Mouse (Mus musculus) forebrain, embryonic 15.5 days (tissue): ENCODE data around the gene Ndc1. TPM values are rescaled to one million over a fixed set of nuclear protein-coding genes. Genes with fewer than 3 reads are reported as not detected.
"Not testable (repeated sequence)": the region's sequence is repeated elsewhere in the genome, so short reads cannot be mapped to it uniquely, and the experiment has no call there.

ENCODE experiments used
- ATAC-seq: fragments of 200-750 bp; cut with Nextera tagmentation; replicated peaks from 2 replicates; pipeline ENCODE4 v1.8.0; 2017; ENCODE audit warnings: mild to moderate bottlenecking, moderate TSS enrichment, moderate library complexity
- H3K27ac ChIP-seq: fragments of 300-500 bp; sonication (generic); replicated peaks from 2 replicates; pipeline ENCODE4 v1.5.1; 2015; ENCODE audit warnings: mild to moderate bottlenecking, inconsistent platforms
- H3K27me3 ChIP-seq: fragments of 300-500 bp; sonication (generic); 2 replicates; pipeline ENCODE4 v1.6.1; 2015; ENCODE audit warnings: inconsistent platforms
- H3K36me3 ChIP-seq: fragments of 300-500 bp; sonication (generic); 2 replicates; pipeline ENCODE4 v1.6.1; 2015; ENCODE audit warnings: mild to moderate bottlenecking, inconsistent platforms
- H3K4me1 ChIP-seq: fragments of 300-500 bp; sonication (generic); 2 replicates; pipeline ENCODE4 v1.6.1; 2015; ENCODE audit warnings: inconsistent platforms
- H3K4me2 ChIP-seq: fragments of 300-500 bp; sonication (generic); replicated peaks from 2 replicates; pipeline ENCODE4 v1.6.1; 2015; ENCODE audit warnings: mild to moderate bottlenecking, inconsistent platforms
- H3K4me3 ChIP-seq: fragments of 300-500 bp; sonication (generic); 2 replicates; pipeline ENCODE4 v1.5.1; 2015; ENCODE audit warnings: mild to moderate bottlenecking, inconsistent platforms
- H3K9ac ChIP-seq: fragments of 300-500 bp; sonication (generic); replicated peaks from 2 replicates; pipeline ENCODE4 v1.6.1; 2015; ENCODE audit warnings: mild to moderate bottlenecking, inconsistent platforms
- H3K9me3 ChIP-seq: fragments of 300-500 bp; sonication (generic); 2 replicates; pipeline ENCODE4 v1.6.1; 2016; ENCODE audit warnings: inconsistent platforms
- WGBS: fragments of 180-500 bp; shearing (Covaris S2); methylation state at CpG from one replicate; pipeline ENCODE4 v1.1.7; 2015; ENCODE audit warnings: mixed read lengths; 5-methylcytosine and 5-hydroxymethylcytosine counted together
- polyA plus RNA-seq: library from polyadenylated mRNA; unstranded; fragments of >200 nt; fragmentation: Nextera tagmentation; extraction: Ambion mirVana; gene quantifications from 2 replicates; pipeline ENCODE4 v1.2.1, GENCODE M21; 2015

Ndc1 gene
- polyA plus RNA-seq, 1 experiment from 2014 or later, result 18.9 TPM

DNA sequence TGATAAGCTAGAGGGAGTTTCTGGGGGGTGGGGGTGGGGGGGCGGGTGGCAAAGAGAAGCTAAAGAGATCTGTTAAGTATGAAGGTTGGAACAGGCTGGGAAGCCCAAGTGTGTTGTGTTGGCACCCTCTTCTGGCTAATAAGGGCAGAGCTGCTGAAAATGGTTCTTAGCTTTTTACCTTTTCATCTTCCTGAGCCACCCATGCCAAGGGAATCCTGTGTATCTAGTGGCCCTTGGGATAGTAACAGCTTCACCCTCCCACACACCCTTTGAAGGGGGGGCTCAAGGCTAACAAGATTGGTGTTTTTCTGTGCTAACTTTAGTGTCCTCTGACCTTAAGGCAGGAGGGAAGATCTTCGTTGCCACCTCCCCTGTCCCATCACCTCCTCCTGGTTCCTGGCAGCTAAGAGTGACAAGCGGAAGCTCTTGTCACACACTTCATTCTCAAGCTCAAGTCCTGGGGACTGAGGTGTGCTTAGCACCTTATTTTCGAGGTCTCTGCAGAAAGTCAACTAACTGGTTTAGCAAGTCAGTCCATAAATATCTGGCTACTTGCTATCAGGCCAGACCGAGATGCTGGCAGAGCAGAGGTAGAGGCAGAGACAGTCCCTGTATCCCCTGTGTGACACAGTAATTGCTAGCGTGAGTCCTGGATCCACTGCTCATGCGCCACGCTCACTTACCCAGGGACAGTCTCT, 18.1 kb upstream of the Ndc1 start:
- Histone ChIP-seq H3K4me3 (no peak overlapping the region), H3K9ac (no peak overlapping the region), H3K36me3 (no peaks in the 10 kb centered on the region), H3K4me2 (no peak overlapping the region), H3K9me3 (no peaks in the 10 kb centered on the region), H3K27ac (no peak overlapping the region), H3K27me3 (no peaks in the 10 kb centered on the region), H3K4me1 (no peaks in the 10 kb centered on the region)
- no peak for ATAC-seq
- 80% methylated on average over 8 of the region's 8 CpGs for WGBS

DNA sequence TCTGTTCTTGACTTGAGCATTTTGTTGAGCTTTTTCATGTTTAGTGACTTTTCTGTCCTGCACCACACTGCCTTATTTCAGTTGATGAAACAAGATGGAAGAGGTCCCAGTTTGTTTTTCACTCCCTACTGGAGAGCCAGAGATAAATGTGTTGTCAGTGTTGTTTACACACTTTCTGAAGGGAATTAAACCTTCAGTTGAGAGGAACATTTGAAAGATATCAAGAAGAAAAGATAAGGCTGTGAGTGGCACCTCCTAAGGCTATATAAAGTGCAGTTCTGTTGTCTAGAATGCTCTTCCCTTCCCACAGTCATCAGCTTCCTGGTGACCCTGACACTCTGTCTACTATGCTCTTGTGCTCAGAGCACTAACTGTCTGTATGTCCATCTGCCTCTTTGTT, 16.2 kb upstream of the Ndc1 start:
- H3K4me3 ChIP-seq, result no peak overlapping the region
- no peaks in the 10 kb centered on the region for H3K36me3 ChIP-seq
- H3K9me3 ChIP-seq, result no peaks in the 10 kb centered on the region
- no peak overlapping the region for H3K27ac ChIP-seq
- no peak for ATAC-seq
- H3K4me1 ChIP-seq, result no peaks in the 10 kb centered on the region
- no peaks in the 10 kb centered on the region for H3K27me3 ChIP-seq
- H3K9ac ChIP-seq, result no peak overlapping the region
- H3K4me2 ChIP-seq, result no peak overlapping the region

DNA sequence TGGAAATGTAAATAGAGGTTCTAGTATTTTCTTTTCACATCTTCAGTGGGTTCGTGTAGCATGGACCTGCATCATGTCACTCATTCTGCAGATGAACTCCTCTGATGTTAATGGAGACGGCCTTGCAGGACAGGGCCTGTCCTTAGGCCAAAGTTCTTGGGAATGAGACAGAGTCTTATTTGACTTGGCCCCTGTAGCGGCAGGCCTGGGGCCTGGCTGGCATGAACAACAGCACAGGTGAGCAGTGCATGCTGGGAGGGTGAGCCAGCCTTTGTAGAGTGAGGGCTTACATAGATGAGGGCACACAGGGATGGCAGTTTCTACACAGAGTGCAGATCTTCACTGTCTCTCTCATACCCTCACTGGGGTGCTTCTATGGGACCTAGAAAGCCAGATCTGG, 14.0 kb upstream of the Ndc1 start:
- Histone ChIP-seq H3K4me3 (no peak overlapping the region), H3K4me1 (no peaks in the 10 kb centered on the region), H3K27ac (no peak overlapping the region), H3K36me3 (no peaks in the 10 kb centered on the region), H3K9me3 (no peaks in the 10 kb centered on the region), H3K4me2 (no peak overlapping the region), H3K27me3 (no peaks in the 10 kb centered on the region), H3K9ac (no peak overlapping the region)
- no peak for ATAC-seq
- 88% methylated on average over 3 of the region's 3 CpGs for WGBS

DNA sequence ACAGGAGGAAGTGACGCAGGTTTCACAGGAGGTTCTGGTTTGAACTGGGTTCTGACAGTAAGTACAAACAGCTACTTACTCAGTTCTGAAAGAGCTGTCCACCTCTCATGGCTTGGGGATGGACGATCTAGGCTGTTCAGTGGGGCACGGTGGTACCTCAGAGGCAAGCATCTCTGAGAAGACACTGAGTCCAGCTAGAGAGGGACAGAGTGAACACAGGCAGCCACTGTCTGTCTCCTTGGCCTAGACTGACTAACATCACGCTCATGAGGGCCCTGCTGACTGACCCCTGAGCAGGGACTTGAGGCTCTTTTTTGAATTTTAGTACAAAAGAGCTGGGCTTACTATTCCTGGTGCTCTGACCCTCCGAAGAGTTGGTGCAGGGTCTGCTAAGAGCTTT, 13.5 kb upstream of the Ndc1 start:
- no peak overlapping the region for H3K4me2 ChIP-seq
- ATAC-seq, result no peak
- no peaks in the 10 kb centered on the region for H3K36me3 ChIP-seq
- H3K9me3 ChIP-seq, result no peaks in the 10 kb centered on the region
- no peak overlapping the region for H3K9ac ChIP-seq
- WGBS, result 88% methylated on average over 5 of the region's 5 CpGs
- H3K4me3 ChIP-seq, result no peak overlapping the region
- H3K27ac ChIP-seq, result no peak overlapping the region
- no peaks in the 10 kb centered on the region for H3K4me1 ChIP-seq
- H3K27me3 ChIP-seq, result no peaks in the 10 kb centered on the region

DNA sequence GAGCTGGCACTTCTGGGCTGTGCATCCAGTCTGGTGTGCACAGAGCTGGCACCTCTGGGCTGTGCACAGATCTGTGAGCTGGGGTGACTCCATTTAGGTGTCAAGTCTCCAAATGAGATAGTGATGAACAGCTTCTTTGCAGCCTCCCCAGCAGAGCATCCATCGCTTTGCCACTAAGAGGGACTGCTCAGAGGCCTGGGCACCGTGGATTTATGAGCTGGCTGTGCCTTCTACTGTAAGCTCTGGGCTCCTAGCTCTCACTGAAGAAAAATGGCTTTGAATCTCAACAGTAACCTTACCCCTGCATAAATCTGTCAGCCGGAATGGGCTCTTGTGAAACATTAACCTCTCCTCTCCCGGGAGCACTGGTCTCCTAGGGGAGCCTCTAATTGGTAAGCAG, 13.0 kb upstream of the Ndc1 start:
- WGBS, result 58% methylated on average over 4 of the region's 4 CpGs
- no peak overlapping the region for H3K27ac ChIP-seq
- no peak overlapping the region for H3K9ac ChIP-seq
- H3K4me1 ChIP-seq, result no peaks in the 10 kb centered on the region
- H3K4me2 ChIP-seq, result no peak overlapping the region
- no peak overlapping the region for H3K4me3 ChIP-seq
- no peaks in the 10 kb centered on the region for H3K9me3 ChIP-seq
- no peaks in the 10 kb centered on the region for H3K36me3 ChIP-seq
- ATAC-seq, result no peak
- H3K27me3 ChIP-seq, result no peaks in the 10 kb centered on the region

DNA sequence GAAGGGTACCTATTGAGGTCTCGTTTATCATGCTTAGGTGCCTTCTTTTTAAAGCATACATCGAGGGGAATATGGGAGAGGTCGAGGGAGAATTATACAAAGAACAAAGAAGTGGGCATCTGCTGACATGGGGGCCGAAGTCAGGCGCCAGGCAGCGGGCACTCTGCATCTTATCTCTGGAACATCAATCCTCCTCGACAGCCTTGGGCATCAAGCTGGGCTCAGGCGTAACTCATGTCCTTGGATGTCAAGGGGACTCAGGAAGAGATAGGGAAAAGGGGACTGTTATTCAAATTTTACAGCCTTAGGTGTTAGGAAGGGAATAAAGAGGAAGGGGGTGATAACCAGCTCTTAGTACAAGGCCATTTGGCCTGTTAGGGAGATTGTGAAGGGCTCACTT, 10.4 kb upstream of the Ndc1 start:
- not testable (repeated sequence) for ATAC-seq, H3K9ac ChIP-seq
- 79% methylated on average over 8 of the region's 8 CpGs for WGBS

DNA sequence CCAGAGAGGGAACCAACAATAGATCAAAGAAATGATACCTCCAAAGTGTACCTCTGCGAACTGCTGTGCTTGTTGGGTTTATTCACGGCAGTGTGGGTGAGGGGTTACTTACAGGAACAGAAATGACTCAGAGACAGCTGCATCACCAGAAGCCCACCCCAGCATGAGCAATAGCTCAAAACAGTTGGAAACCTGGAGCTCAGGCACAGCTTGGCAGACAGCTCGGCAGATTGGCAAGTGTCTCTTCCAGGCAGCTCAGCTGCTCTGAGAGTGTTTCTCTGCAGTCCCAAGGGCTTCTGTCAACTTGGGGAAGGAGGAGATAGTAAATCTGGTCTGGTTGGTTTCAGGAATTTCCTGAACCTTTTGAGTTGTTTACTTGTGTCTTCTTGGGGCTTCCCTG, 9.1 kb upstream of the Ndc1 start:
- ATAC-seq, result no peak
- 74% methylated on average over 3 of the region's 3 CpGs for WGBS
- Histone ChIP-seq H3K4me3 (no peak overlapping the region), H3K9ac (no peak overlapping the region), H3K9me3 (no peaks in the 10 kb centered on the region), H3K4me2 (no peak overlapping the region), H3K4me1 (no peaks in the 10 kb centered on the region), H3K27me3 (no peaks in the 10 kb centered on the region), H3K36me3 (no peaks in the 10 kb centered on the region), H3K27ac (no peak overlapping the region)

More for the DNA sequence above, 10.4 kb upstream of the Ndc1 start:
- H3K9me3 ChIP-seq, H3K27ac ChIP-seq, H3K4me3 ChIP-seq, H3K36me3 ChIP-seq, H3K4me1 ChIP-seq, H3K4me2 ChIP-seq, H3K27me3 ChIP-seq: not testable (repeated sequence)

DNA sequence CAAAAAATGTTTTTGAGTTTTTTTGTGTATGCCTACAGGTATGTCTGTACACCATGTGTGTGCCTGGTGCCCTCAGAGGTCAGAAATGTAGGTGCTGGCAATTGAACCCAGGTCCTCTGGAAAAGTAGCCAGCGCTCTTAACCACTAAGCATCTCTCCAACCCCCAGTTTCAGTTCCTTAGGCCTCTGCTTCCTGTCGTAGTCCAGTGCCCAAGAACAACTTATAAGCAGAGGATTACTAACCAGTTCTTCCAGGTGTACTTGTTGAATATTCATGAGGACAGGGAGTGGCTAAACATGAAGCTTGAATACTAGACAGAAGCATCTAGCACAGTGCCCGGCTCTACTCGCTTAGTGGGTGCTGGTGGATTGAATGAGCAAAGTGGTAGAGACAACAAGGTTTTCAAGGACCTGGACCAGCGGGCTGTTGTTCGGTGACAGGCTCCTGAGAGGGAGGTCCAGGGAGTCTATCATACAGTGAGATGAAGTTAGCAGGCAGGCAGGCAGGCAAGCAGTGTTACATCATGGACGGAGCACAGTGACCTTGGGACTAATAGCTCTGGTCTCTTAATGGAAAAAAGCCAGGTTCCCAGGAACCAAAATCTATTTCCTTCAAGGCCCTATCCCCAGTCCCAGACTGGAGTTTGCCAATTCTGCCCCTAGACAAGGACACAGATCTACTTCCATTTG, 7.0 kb upstream of the Ndc1 start:
- ATAC-seq, result no peak
- WGBS, result 85% methylated on average over 7 of the region's 7 CpGs
- no peak overlapping the region for H3K4me2 ChIP-seq
- no peak overlapping the region for H3K27ac ChIP-seq
- no peaks in the 10 kb centered on the region for H3K27me3 ChIP-seq
- no peaks in the 10 kb centered on the region for H3K9me3 ChIP-seq
- no peaks in the 10 kb centered on the region for H3K36me3 ChIP-seq
- no peak overlapping the region for H3K4me3 ChIP-seq
- no peak overlapping the region for H3K9ac ChIP-seq
- H3K4me1 ChIP-seq, result no peaks in the 10 kb centered on the region

DNA sequence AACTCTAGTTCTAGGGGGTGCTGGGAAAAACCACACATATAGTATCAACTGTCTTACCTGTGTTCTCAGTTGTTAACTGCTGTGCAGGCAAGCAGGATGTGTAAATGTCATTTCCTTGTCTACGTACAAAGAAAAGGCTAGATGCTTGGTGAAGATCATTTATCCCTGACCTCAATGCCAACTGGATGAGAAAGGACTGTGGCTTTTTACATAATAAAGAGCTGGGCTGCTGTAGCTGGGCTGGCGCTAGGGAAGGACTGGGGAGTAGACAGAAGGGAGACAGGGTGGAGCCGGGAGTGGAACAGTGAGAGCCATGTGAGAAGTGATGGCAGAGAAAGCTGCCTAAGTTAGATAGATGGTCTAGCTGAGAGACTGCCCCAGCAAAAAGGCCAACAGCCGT, 4.8 kb upstream of the Ndc1 start:
- ATAC-seq, result no peak
- H3K27ac ChIP-seq, result no peak overlapping the region
- 55% methylated on average over 4 of the region's 4 CpGs for WGBS
- H3K9ac ChIP-seq, result no peak overlapping the region
- no peaks in the 10 kb centered on the region for H3K9me3 ChIP-seq
- no peak overlapping the region for H3K4me3 ChIP-seq
- H3K4me1 ChIP-seq, result no peaks in the 10 kb centered on the region; the same call in 1 of the 2 replicates
- H3K4me2 ChIP-seq, result no peak overlapping the region
- H3K36me3 ChIP-seq, result no peaks in the 10 kb centered on the region
- no peaks in the 10 kb centered on the region for H3K27me3 ChIP-seq

DNA sequence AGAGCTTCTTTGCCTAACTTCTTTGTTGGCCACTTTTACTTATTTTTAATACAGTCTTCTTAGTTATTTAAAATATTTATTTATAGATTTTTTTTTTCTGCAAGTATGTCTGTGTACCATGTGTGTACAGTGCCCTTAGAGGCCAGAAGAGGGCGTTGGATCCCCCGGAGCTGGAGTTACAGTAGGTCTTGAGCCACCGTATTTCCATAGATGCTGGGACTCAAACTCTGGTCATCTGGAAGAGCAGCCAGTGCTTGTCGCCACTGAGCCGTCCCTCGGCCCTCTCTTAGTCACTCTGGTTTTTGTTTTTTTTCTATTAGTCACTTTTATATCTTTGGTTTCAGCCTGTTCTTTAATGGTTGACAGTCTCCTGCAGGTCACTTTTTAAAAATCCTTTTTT, 4.0 kb upstream of the Ndc1 start:
- Histone ChIP-seq H3K36me3 (no peaks in the 10 kb centered on the region), H3K4me3 (no peak overlapping the region), H3K9me3 (no peaks in the 10 kb centered on the region), H3K4me1 (peaks cover 4% of the 10 kb centered on the region), H3K4me2 (no peak overlapping the region), H3K27me3 (no peaks in the 10 kb centered on the region), H3K27ac (no peak overlapping the region), H3K9ac (no peak overlapping the region)
- ATAC-seq, result no peak
- 82% methylated on average over 6 of the region's 6 CpGs for WGBS

DNA sequence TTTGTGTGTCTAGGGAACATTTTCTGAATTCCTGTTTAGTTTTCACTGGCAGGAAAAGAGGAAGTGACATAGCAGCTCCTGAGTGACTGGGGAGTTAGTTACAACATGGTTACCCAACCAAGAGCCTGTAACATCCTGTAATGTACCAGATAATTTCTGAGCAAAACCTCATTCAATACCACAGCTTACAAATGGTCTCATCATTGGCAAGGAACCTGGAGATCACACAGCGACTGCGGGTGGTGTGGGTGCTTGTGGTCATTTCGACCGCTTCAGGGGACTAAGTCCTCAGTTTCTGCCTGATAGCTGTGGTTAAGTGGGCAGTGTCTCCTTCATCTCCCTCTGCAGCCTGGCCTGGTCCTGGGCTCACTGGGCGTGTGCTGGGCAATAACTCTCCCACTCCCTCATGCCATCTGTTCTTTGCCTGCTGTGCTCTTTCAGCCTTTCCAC, 3.4 kb upstream of the Ndc1 start:
- Histone ChIP-seq H3K4me3 (no peak overlapping the region), H3K4me2 (no peak overlapping the region), H3K9me3 (no peaks in the 10 kb centered on the region), H3K27ac (no peak overlapping the region), H3K4me1 (peaks cover 9% of the 10 kb centered on the region), H3K36me3 (no peaks in the 10 kb centered on the region), H3K27me3 (no peaks in the 10 kb centered on the region), H3K9ac (no peak overlapping the region)
- 82% methylated on average over 5 of the region's 5 CpGs for WGBS
- ATAC-seq, result no peak

DNA sequence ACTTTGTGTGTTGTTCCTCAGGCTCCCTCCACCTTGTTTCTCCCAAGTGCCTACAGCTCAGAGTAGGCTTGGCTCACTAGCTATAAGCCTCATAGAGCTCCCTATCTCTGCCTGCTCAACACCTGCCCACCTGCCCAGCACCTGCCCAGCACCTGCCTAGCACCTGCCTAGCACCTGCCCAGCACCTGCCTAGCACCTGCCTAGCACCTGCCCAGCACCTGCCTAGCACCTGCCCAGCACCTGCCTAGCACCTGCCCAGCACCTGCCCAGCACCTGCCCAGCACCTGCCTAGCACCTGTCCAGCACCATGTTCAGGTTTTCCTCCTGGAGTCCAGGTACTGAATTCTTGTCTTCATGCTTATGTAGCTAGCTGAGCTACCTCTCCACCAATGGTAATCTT, 1.2 kb upstream of the Ndc1 start:
- H3K27ac ChIP-seq, ATAC-seq: not testable (repeated sequence)

DNA sequence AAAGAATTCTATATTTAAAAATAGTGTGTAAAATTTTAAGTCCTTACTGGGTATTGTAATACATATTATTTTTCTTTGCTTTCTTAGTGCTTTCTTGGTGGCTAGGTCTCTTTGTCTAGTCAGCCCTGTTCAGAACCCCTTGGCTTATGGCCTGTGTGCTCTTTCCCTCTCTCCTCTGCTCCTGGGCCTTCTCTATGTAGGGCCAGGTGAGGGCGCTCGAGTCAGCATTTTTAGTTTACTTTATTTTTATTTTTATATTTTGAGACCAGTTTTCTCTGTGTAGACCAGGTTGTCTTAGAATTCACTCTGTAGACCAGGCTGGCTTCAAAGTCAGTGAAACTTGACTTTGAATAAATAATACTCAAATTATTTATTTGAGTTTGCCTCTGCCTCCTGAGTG, 4.7 kb downstream of the Ndc1 start:
- WGBS, result 74% methylated on average over 2 of the region's 2 CpGs

More for the DNA sequence above, 1.2 kb upstream of the Ndc1 start:
- H3K4me3 ChIP-seq, H3K27me3 ChIP-seq, H3K9ac ChIP-seq, H3K4me2 ChIP-seq, H3K36me3 ChIP-seq, H3K4me1 ChIP-seq, H3K9me3 ChIP-seq: not testable (repeated sequence)

More for the DNA sequence above, 4.7 kb downstream of the Ndc1 start:
- H3K4me3 ChIP-seq, result no peak overlapping the region
- ATAC-seq, result no peak
- H3K27me3 ChIP-seq, result no peaks in the 10 kb centered on the region
- peaks cover 45% of the 10 kb centered on the region for H3K36me3 ChIP-seq
- no peak overlapping the region for H3K27ac ChIP-seq
- H3K9me3 ChIP-seq, result no peaks in the 10 kb centered on the region
- H3K4me1 ChIP-seq, result peaks cover 9% of the 10 kb centered on the region
- no peak overlapping the region for H3K4me2 ChIP-seq
- H3K9ac ChIP-seq, result no peak overlapping the region
